Mouse (Mus musculus) erythroblast, adult 5-6 weeks (primary cell): Measurements from ENCODE around the gene Mark3. TPM values are rescaled to one million over a fixed set of nuclear protein-coding genes. Genes with fewer than 3 reads are reported as not detected.
A peak's percentile ranks its signal among the peaks of the same experiment; 100 is the strongest.
"Not testable (repeated sequence)": the region's sequence is repeated elsewhere in the genome, so short reads cannot be mapped to it uniquely, and the experiment has no call there.

ENCODE experiments used
- ATAC-seq: replicated peaks from 2 replicates; pipeline ENCODE4 v1.8.0; 2016; ENCODE audit warnings: moderate number of reproducible peaks, mild to moderate bottlenecking, moderate TSS enrichment, inconsistent platforms; ENCODE audit not compliant: poor library complexity, low FRiP score, severe bottlenecking
- total RNA-seq, 2 experiments: library from RNA; stranded (forward) in 1 of 2; stranded (reverse) in 1 of 2; fragments of 150-400 nt in 1 of 2; fragments of 200-764, 138-1000 nt in 1 of 2; gene quantifications; 2 replicates each; pipeline versions ENCODE4 v1.2.3 to v1.2.4; 2015 to 2017; ENCODE audit warnings: low replicate concordance in 2 of 2

The Mark3 gene
- total RNA-seq, 2 experiments from 2014 or later, result 138 to 158 TPM

- 0 out of 2 replicates have a peak, but pooled peaks have one; percentile 39 for ATAC-seq
Measured at GRCm38 (mm10) chr12:111614475-111615141, 40.3 kb downstream of the Mark3 start.

DNA sequence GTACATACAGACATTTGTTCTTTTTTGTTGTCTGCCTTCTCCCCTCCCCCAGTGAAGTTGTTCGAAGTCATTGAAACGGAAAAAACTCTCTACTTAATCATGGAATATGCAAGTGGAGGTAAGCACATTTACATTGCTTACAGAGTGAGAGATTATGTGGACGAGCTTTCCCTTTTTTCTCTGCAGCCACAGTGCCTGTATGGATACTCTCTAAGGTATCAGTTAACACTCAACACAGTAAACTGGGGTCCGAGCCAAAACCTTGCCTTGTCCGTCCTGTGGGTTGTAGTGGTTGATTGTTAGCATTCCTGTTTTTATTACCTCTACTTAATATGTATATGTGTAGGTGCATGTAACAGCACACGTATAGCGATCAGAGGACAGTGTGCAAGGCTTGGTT is 43.9 kb downstream of the Mark3 start:
- ATAC-seq, result no peak

GRCm38 (mm10) chr12:111648061-111648645 is 73.8 kb downstream of the Mark3 start:
- ATAC-seq, result peak; percentile 86

GRCm38 (mm10) chr12:111652953-111653352 is 78.6 kb downstream of the Mark3 start:
- ATAC-seq, result no peak

DNA sequence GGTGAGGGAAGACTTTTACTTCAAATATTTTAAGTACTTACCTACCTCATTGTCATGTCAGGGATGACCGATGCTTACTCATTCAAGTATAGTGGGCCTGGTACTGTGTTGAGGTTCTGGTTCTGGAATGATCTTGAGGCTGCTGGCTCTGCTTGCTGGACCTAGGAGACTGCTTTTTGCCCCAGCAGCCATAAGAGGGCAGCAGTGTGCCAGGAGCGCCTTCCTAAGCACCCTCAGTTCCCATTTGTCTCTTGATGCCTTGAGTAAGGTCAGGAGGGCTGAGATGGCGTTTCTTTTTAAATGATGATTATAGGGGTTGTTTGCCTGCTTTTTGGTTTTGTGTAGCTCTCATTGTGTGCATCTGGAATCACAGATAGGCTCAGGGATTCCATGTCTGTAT is 79.1 kb downstream of the Mark3 start:
- ATAC-seq, result peak; percentile 79

GRCm38 (mm10) chr12:111655695-111656094 is 81.4 kb downstream of the Mark3 start:
- ATAC-seq, result no peak

GRCm38 (mm10) chr12:111659331-111659730 is 85.0 kb downstream of the Mark3 start:
- no peak for ATAC-seq

DNA sequence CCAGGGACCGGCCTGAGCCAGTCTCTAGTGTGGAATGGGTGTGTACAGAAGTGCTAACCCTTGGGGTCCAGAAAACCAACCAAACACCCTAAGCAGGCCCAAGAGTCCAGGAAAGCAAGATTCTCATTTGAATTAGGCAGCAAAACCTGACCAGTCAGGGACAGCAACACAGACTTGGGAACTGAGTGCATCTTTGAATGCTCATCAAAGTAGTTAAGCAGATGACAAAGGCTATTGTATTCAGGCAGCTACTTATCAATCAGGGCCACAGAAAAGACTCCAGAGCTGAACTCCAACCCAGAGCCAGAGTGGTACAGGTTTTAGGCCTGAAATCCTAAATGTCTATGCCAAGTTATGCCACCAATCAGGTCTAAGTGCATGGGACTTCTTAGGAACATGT is 86.3 kb downstream of the Mark3 start:
- no peak for ATAC-seq

- ATAC-seq, result not testable (repeated sequence)
Measured at GRCm38 (mm10) chr12:111661554-111661953, 87.2 kb downstream of the Mark3 start.

GRCm38 (mm10) chr12:111663228-111664143 is 89.2 kb downstream of the Mark3 start:
- no peak for ATAC-seq

- ATAC-seq, result no peak
Measured at GRCm38 (mm10) chr12:111664144-111664634, 89.9 kb downstream of the Mark3 start.

GRCm38 (mm10) chr12:111665041-111665880 is 90.9 kb downstream of the Mark3 start:
- no peak for ATAC-seq

GRCm38 (mm10) chr12:111666380-111666779 is 92.1 kb downstream of the Mark3 start:
- ATAC-seq, result no peak

DNA sequence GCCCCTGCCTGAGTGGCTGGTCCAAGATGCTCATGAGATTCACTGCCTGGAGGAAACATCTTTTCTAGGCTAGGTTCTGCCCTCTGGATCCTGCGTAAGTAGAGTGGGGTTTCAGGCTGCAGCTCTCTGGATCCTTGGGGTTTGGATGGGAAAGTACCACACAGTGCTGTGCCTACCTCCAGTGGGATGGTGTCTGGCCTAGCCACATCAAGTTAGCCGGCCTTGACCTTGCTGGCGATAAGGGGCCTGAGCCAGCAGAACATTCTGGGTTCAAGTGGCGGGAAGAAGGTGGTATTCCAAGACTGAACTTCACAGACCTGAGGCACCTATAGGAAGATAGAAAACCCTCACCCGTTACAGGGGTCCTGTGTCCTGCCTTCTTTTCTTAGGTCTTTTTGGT is 93.1 kb downstream of the Mark3 start:
- no peak for ATAC-seq

GRCm38 (mm10) chr12:111668457-111668912 is 94.2 kb downstream of the Mark3 start:
- ATAC-seq, result peak; percentile 54

- ATAC-seq, result no peak
Measured at GRCm38 (mm10) chr12:111669000-111669788, 94.9 kb downstream of the Mark3 start.

DNA sequence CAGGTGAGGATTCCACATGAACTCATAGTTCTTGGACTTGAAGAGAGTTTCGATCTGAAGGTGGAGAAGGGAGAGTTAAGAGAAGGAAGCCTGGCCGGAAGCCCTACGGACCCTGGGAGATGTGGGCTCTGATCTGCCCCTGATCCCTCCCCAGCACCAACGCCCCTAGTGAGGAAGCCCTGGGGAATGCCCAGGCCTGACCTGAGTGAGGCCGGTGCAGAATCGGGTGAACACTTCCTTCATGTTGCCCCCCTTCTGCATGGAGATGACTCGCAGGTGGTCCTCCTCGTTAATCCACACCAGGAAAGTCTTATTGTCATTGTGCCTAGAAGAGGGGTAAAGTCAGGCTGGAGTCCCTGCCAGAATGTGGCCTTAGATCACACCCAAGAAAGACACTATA is 95.6 kb downstream of the Mark3 start:
- ATAC-seq, result no peak

DNA sequence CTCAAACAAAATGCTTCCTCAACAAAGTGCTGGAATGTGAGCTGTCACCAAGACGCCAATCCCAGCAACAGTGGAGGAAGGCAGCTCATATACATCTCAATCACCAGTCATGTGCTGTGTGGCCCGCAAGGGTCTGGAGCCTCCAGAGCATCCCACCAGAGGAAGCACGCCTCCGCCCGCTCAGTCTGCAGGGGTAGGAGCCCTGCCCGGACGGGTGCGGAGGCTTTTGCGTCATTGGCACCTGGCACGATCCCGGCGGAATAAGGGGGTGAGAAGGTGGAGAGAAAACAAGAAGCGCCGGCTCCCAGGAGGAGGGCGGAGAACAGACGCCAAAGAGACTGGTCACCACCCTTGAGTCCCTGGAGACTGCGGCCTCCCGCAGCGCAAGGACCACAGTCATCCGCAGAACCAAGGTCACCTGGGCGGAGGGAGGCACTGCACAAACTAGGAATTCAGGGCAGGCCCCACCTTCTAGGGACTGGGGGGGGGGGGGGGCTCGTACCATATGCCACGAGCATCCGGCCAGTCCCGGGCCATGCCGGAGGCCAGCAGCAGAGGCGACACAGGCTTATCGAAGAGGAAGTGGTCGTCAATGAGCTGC is 96.1 kb downstream of the Mark3 start:
- ATAC-seq, result no peak
